Mouse (Mus musculus): ENCODE results near the gene Fam196b. TPM values are rescaled to one million over a fixed set of nuclear protein-coding genes. Genes with fewer than 3 reads are reported as not detected.

Gene Fam196b
- total RNA-seq (2023): not detected in 2 replicates

GRCm38 (mm10) chr11:34314534-34315379, at the start of gene Fam196b:
Fam196b (plus strand) TSS chr11:34314822.

Other genes with a start within 250 kb of the Fam196b start
- gene 4930469K13Rik, start 216.3 kb upstream of the Fam196b start, total RNA-seq (2023): not detected in 2 replicates
- gene Foxi1, start 106.7 kb upstream of the Fam196b start, total RNA-seq (2023): not detected in 2 replicates

Measured in neutrophil, adult 65 days (primary cell).